Mouse (Mus musculus): ENCODE data around the gene Slc25a16.

GRCm38 (mm10) chr10:62884517-62884916 is 35.9 kb upstream of the Slc25a16 start:
- TF ChIP-seq CTCF (IDR thresholded peaks at IDR 0.05; ENCODE audit: insufficient read depth, low read length), result no peak
- no peak for TF ChIP-seq POLR2A (IDR thresholded peaks at IDR 0.05; ENCODE audit: borderline replicate concordance, extremely low read depth, low read depth, low read length)

Data from lung, adult 2 months (tissue).